Mouse (Mus musculus) WW6 (cell line): ENCODE data around the gene Olfr1234.

ENCODE experiments used
- DNase-seq: peaks from one replicate; pipeline ENCODE4 v3.0.0-alpha.2; 2013; ENCODE audit warnings: low read depth, low spot score

Olfr1234 gene

DNA sequence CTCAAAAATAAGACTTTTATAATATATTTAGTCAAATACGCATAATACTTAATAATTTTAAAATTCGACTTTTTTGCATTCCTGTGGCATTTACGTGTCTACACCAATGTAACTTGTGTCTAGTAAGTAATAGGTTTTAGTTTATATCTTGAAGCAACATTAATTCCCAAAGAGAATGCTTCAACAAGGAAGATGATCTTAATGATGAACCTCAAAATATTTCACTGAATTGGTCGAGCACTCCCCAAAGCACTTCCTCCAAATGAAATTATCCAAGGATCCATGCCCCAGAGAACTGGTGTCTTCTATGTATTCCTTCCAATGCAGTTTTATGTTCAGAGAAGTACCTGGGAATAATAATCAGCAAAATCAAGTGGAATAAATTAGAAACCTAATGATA, at the start of gene Olfr1234:
Olfr1234 (minus strand) TSS at position 101 of the 400 bp plus-strand sequence.
- no peak for DNase-seq

DNA sequence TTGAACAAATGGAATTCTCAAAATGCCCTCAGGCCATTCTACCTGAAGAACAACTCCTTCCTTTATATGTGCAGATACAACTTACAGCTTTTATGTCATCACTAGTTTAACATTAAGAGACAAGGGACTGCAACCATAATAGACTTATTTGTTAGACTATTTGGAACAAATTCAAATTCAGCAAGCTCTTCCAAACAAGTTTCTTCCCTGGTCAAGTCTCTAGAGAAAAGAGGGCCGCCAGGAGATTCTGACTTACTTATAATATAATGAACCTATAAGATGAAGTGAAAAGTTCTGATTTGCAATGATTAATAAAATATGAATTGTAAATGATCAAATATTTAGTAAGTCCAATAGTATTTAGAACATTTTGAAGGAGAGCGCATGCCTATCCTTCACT, 44.9 kb upstream of the Olfr1234 start, which contains the start of gene Olfr1238:
Olfr1238 (minus strand) TSS at position 101 of the 400 bp plus-strand sequence.
- DNase-seq, result no peak

- no peak for DNase-seq
Measured at GRCm38 (mm10) chr2:89400882-89401281, 36.2 kb upstream of the Olfr1234 start.

DNA sequence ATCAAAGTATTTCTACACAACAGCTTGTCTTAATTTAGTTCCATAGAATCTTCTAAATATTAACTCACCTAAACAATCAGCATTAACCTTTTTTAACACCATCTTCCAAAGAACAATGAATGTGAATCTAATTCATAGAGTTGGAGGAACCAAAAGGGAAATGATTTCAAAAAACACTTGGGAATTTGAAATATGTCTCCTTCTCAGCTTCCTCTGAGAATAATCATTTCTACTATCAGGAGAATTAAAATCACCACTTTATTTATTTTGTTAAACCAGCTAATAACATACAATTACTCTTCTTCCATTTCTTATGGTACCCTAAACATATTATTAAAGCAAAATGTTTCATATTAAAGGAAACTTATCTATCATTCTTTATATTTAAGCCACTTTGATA, 22.4 kb downstream of the Olfr1234 start, which contains the start of gene Olfr1233:
Olfr1233 (minus strand) TSS at position 101 of the 400 bp plus-strand sequence.
- DNase-seq, result no peak

- DNase-seq, result no peak
Measured at GRCm38 (mm10) chr2:89329575-89329974, 35.1 kb downstream of the Olfr1234 start, which contains the start of gene Olfr1232. Gene Olfr1232, minus strand, starts transcription at chr2:89329675.
